Mouse (Mus musculus) limb, embryonic 14.5 days (tissue): ENCODE results near the gene Spag7. TPM values are rescaled to one million over a fixed set of nuclear protein-coding genes. Genes with fewer than 3 reads are reported as not detected.

Experiments used
- ATAC-seq: fragments of 200-750 bp; cut with Nextera tagmentation; 2 replicates; pipeline ENCODE4 v1.8.0; 2017; ENCODE audit warnings: low read depth, moderate number of reproducible peaks, moderate TSS enrichment; ENCODE audit not compliant: low FRiP score
- DNase-seq: peaks from one replicate; pipeline ENCODE4 v3.0.0-alpha.2; 2015; ENCODE audit warnings: low spot score
- H3K27ac ChIP-seq: fragments of 300-500 bp; sonication (generic); replicated peaks from 2 replicates; pipeline ENCODE4 v1.5.1; 2014; ENCODE audit warnings: low read depth, mild to moderate bottlenecking, low read length, moderate library complexity, mixed read lengths
- H3K27me3 ChIP-seq: fragments of 300-500 bp; sonication (generic); 2 replicates; pipeline ENCODE4 v1.6.1; 2014; ENCODE audit warnings: low read length, mixed read lengths; ENCODE audit not compliant: control insufficient read depth, insufficient read depth
- H3K36me3 ChIP-seq: fragments of 300-500 bp; sonication (generic); 2 replicates; pipeline ENCODE4 v1.6.1; 2014; ENCODE audit warnings: mild to moderate bottlenecking, low read length, moderate library complexity, mixed read lengths; ENCODE audit not compliant: control insufficient read depth, insufficient read depth
- H3K4me1 ChIP-seq: fragments of 300-500 bp; sonication (generic); 2 replicates; pipeline ENCODE4 v1.6.1; 2014; ENCODE audit warnings: antibody characterized with exemption, low read length, mixed read lengths; ENCODE audit not compliant: control insufficient read depth, insufficient read depth
- H3K4me2 ChIP-seq: fragments of 300-500 bp; sonication (generic); replicated peaks from 2 replicates; pipeline ENCODE4 v1.6.1; 2014; ENCODE audit warnings: low read depth, mild to moderate bottlenecking, low read length, moderate library complexity; ENCODE audit not compliant: severe bottlenecking
- H3K4me3 ChIP-seq: fragments of 300-500 bp; sonication (generic); replicated peaks from 2 replicates; pipeline ENCODE4 v1.5.1; 2014; ENCODE audit warnings: low read length
- H3K9ac ChIP-seq: fragments of 300-500 bp; sonication (generic); 2 replicates; pipeline ENCODE4 v1.6.1; 2014; ENCODE audit warnings: mild to moderate bottlenecking, low read depth, low read length, moderate library complexity; ENCODE audit not compliant: severe bottlenecking
- H3K9me3 ChIP-seq: fragments of 300-500 bp; sonication (generic); 2 replicates; pipeline ENCODE4 v1.6.1; 2016; ENCODE audit warnings: low read length; ENCODE audit not compliant: control insufficient read depth
- POLR2A ChIP-seq: fragments of 200-500 bp; IDR thresholded peaks from 2 replicates; pipeline ENCODE4 v1.8.0; 2012; ENCODE audit warnings: inconsistent platforms, mild to moderate bottlenecking, moderate library complexity, borderline replicate concordance; ENCODE audit not compliant: insufficient read depth, insufficient read length; ENCODE audit errors: extremely low read depth
- WGBS: fragments of 180-500 bp; shearing (Covaris S2); extraction: QIAGEN DNeasy Blood & Tissue Kit; methylation state at CpG from one replicate; pipeline ENCODE4 v1.1.7; 2014; 5-methylcytosine and 5-hydroxymethylcytosine counted together
- polyA plus RNA-seq, 2 experiments: library from polyadenylated mRNA; depleted of rRNA in 1 of 2; stranded (reverse) in 1 of 2; unstranded in 1 of 2; fragments of >200 nt; fragmentation: Nextera tagmentation in 1 of 2; extraction: Ambion mirVana in 1 of 2; gene quantifications; 2 replicates each; pipeline versions ENCODE4 v1.2.1 to v1.2.3; 2012 to 2014

The Spag7 gene
- polyA plus RNA-seq, 2 experiments, result 93.7 to 97.0 TPM

- Histone ChIP-seq H3K27me3 (no peaks in the 10 kb centered on the region), H3K9me3 (no peaks in the 10 kb centered on the region), H3K4me3 (no peak overlapping the region), H3K27ac (no peak overlapping the region), H3K36me3 (peaks cover 76% of the 10 kb centered on the region), H3K4me1 (peaks cover 8% of the 10 kb centered on the region), H3K9ac (no peak overlapping the region), H3K4me2 (no peak overlapping the region)
- no peak for DNase-seq
- no peak for ATAC-seq
- no peak for TF ChIP-seq POLR2A
- whole genome bisulfite sequencing, result 84% methylated on average over 3 of the region's 3 CpGs
These were observed 36.9 kb upstream of the Spag7 start for GRCm38 (mm10) chr11:70706127-70706526.

- Histone ChIP-seq H3K9ac (0 out of 2 replicates have a peak overlapping the region, but pooled peaks have one; percentile 7), H3K4me3 (no peak overlapping the region), H3K4me1 (peaks cover 10% of the 10 kb centered on the region), H3K4me2 (no peak overlapping the region; the same call in 1 of the 2 replicates), H3K27ac (no peak overlapping the region), H3K9me3 (no peaks in the 10 kb centered on the region), H3K36me3 (peaks cover 44% of the 10 kb centered on the region), H3K27me3 (no peaks in the 10 kb centered on the region)
- DNase-seq, result no peak
- no peak for TF ChIP-seq POLR2A
- ATAC-seq, result no peak
- 73% methylated on average over 4 of the region's 6 CpGs for WGBS
These were observed 33.6 kb upstream of the Spag7 start for GRCm38 (mm10) chr11:70702781-70703180.

DNA sequence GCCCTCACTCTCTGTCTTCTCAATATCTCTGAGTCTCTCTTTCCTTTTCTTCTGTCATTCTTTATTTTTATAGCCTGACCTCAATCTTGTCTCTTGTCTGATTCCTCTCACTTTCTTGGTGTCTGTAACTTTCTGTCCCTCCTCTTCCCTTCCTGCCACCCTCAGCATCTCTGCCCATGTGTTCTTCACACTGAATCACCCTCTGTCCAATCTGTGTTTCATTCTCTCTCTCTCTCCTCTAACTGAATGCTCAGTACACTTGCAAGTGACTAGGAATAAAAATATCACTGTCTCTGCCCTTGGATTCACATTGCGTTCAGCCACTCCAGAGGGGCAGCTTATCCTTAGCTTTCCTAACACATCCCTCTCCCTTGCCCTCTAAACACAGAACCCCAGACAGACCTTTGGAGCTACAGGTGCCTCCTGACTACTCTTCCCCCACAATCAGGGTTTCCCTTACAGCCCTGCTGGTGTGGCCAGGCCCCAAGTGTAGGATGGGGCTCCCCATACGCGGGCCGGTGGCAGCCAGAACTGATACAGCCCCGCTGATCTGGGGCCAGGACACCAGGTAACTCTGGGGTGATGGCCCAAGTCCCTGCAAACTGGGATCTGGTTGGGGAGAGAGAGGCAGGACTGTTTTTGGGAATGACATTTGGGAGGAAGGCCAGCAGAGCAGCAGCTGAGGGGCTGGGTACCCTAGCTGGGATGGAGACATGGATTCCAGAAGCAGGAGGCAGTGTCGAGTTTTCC is 32.9 kb upstream of the Spag7 start:
- no peak for ATAC-seq
- H3K4me2 ChIP-seq, result peak overlapping the region; percentile 85
- H3K9ac ChIP-seq, result peak overlapping the region; percentile 25; the same call in 1 of the 2 replicates
- peaks cover 10% of the 10 kb centered on the region for H3K4me1 ChIP-seq
- no peak overlapping the region for H3K27ac ChIP-seq
- no peaks in the 10 kb centered on the region for H3K9me3 ChIP-seq
- TF ChIP-seq POLR2A, result no peak
- 78% methylated on average over 6 of the region's 6 CpGs for WGBS
- H3K4me3 ChIP-seq, result no peak overlapping the region
- H3K27me3 ChIP-seq, result no peaks in the 10 kb centered on the region
- H3K36me3 ChIP-seq, result peaks cover 37% of the 10 kb centered on the region
- no peak for DNase-seq

GRCm38 (mm10) chr11:70701221-70701955 is 32.2 kb upstream of the Spag7 start:
- Histone ChIP-seq H3K4me2 (peak overlapping the region; percentile 85), H3K27ac (no peak overlapping the region), H3K36me3 (peaks cover 30% of the 10 kb centered on the region), H3K4me1 (peaks cover 10% of the 10 kb centered on the region), H3K27me3 (no peaks in the 10 kb centered on the region), H3K9me3 (no peaks in the 10 kb centered on the region), H3K4me3 (peak overlapping the region; percentile 90), H3K9ac (peak overlapping the region; percentile 91)
- TF ChIP-seq POLR2A, result no peak
- ATAC-seq (no peak), DNase-seq (no peak)
- 13% methylated on average over 10 of the region's 10 CpGs for WGBS

GRCm38 (mm10) chr11:70700613-70701012 is 31.4 kb upstream of the Spag7 start:
- Histone ChIP-seq H3K4me2 (peak overlapping the region; percentile 85), H3K9me3 (no peaks in the 10 kb centered on the region), H3K36me3 (peaks cover 22% of the 10 kb centered on the region), H3K27ac (peak overlapping the region; percentile 93), H3K4me1 (peaks cover 10% of the 10 kb centered on the region), H3K4me3 (peak overlapping the region; percentile 90), H3K27me3 (no peaks in the 10 kb centered on the region), H3K9ac (peak overlapping the region; percentile 91)
- peak; percentile 20 for ATAC-seq
- no peak for TF ChIP-seq POLR2A
- WGBS, result 0% methylated on average over 32 of the region's 34 CpGs
- DNase-seq, result no peak
